In genomic region chr9:110362337-110362736, GRCm38 (mm10) we compare ENCODE assay signal across 22 mouse cellular contexts. TPM values are rescaled to one million over a fixed set of nuclear protein-coding genes. Genes with fewer than 3 reads are reported as not detected.
DNase-seq lines count a peak whose midpoint lies in the region; ATAC-seq lines count a peak whose summit lies in the region.
"Had no signal": no experiment of that assay in that cellular context is flagged by ENCODE, and none has a peak within 500 bp of the region (broad histone marks: within the 10 kb centered on the region; RNA-seq: fewer than 3 reads in every experiment).

No protein-coding gene starts in this region.

- H3K9me3 ChIP-seq in intestine, embryonic 15.5 days, result no peaks in the 10 kb centered on the region
- H3K9me3 ChIP-seq in intestine, embryonic 16.5 days (ENCODE audit: control insufficient read depth, low read length), result no peaks in the 10 kb centered on the region
- H3K9me3 ChIP-seq in liver, embryonic 13.5 days (replicated peaks), result no peaks in the 10 kb centered on the region
- H3K9me3 ChIP-seq: embryonic facial prominence, embryonic 12.5 days; hindbrain, embryonic 15.5 days; lung, embryonic 15.5 days; midbrain, embryonic 15.5 days; neural tube, embryonic 12.5 days had no signal

- peak; percentile 53; the same call in 1 of the 2 replicates for ATAC-seq in intestine, embryonic 15.5 days
- peak; percentile 63 for ATAC-seq in intestine, embryonic 16.5 days
- ATAC-seq in liver, embryonic 13.5 days (ENCODE audit: low read depth), result peak; percentile 65
- ATAC-seq: activated CD4-positive, CD25-positive, alpha-beta regulatory T cell, adult 4 months; forebrain, postnatal 0 days; midbrain, embryonic 15.5 days had no signal

- H3K4me1 ChIP-seq in intestine, embryonic 15.5 days (replicated peaks), result no peaks in the 10 kb centered on the region
- H3K4me1 ChIP-seq in intestine, embryonic 16.5 days (ENCODE audit: control insufficient read depth, insufficient read depth, low read length), result no peaks in the 10 kb centered on the region; the same call in 1 of the 2 replicates
- peaks cover 10% of the 10 kb centered on the region for H3K4me1 ChIP-seq in liver, embryonic 13.5 days (replicated peaks)
- H3K4me1 ChIP-seq: hindbrain, embryonic 15.5 days; lung, embryonic 15.5 days; midbrain, embryonic 15.5 days; neural tube, embryonic 12.5 days had no signal

- no peak overlapping the region for H3K9ac ChIP-seq in intestine, embryonic 15.5 days
- no peak overlapping the region for H3K9ac ChIP-seq in intestine, embryonic 16.5 days (ENCODE audit: low read depth, low read length)
- H3K9ac ChIP-seq in liver, embryonic 13.5 days, result no peak overlapping the region
- H3K9ac ChIP-seq: embryonic facial prominence, embryonic 12.5 days; forebrain, postnatal 0 days; hindbrain, embryonic 15.5 days; lung, embryonic 15.5 days; midbrain, embryonic 15.5 days; neural tube, embryonic 12.5 days had no signal

- no peak overlapping the region for H3K27ac ChIP-seq in intestine, embryonic 15.5 days
- no peak overlapping the region for H3K27ac ChIP-seq in intestine, embryonic 16.5 days (ENCODE audit: low read length)
- H3K27ac ChIP-seq in liver, embryonic 13.5 days, result peak overlapping the region; percentile 35; the same call in 1 of the 2 replicates
- H3K27ac ChIP-seq: embryonic facial prominence, embryonic 12.5 days; hindbrain, embryonic 15.5 days; lung, embryonic 15.5 days; midbrain, embryonic 15.5 days; neural tube, embryonic 12.5 days had no signal

- H3K4me2 ChIP-seq in intestine, embryonic 15.5 days (replicated peaks), result no peak overlapping the region
- H3K4me2 ChIP-seq in intestine, embryonic 16.5 days (ENCODE audit: low read depth, low read length), result no peak overlapping the region
- no peak overlapping the region for H3K4me2 ChIP-seq in liver, embryonic 13.5 days
- H3K4me2 ChIP-seq: embryonic facial prominence, embryonic 12.5 days; heart, embryonic 11.5 days; hindbrain, embryonic 15.5 days; lung, embryonic 15.5 days; midbrain, embryonic 15.5 days; neural tube, embryonic 12.5 days had no signal

- no peak overlapping the region for H3K4me3 ChIP-seq in intestine, embryonic 15.5 days (replicated peaks)
- H3K4me3 ChIP-seq in intestine, embryonic 16.5 days (ENCODE audit: low read length), result no peak overlapping the region
- H3K4me3 ChIP-seq in liver, embryonic 13.5 days (replicated peaks), result no peak overlapping the region
- H3K4me3 ChIP-seq: embryonic facial prominence, embryonic 12.5 days; hindbrain, embryonic 15.5 days; lung, embryonic 15.5 days; midbrain, embryonic 15.5 days; neural tube, embryonic 12.5 days had no signal

- H3K36me3 ChIP-seq in intestine, embryonic 15.5 days, result no peaks in the 10 kb centered on the region
- H3K36me3 ChIP-seq in intestine, embryonic 16.5 days (ENCODE audit: control insufficient read depth, insufficient read depth, low read length), result 0 out of 2 replicates have a peak, but pooled peaks cover 2% of the 10 kb centered on the region
- H3K36me3 ChIP-seq in liver, embryonic 13.5 days, result peaks cover 18% of the 10 kb centered on the region; the same call in 1 of the 2 replicates
- H3K36me3 ChIP-seq: lung, embryonic 15.5 days had no signal

- no peak for DNase-seq in liver, embryonic 13.5 days
- peak; percentile 61 for DNase-seq in lung, postnatal 36 days
- no peak for DNase-seq in MN1 (ENCODE audit: low spot score)
- no peak for DNase-seq in right cerebral cortex, adult 18-20 months
- DNase-seq in right cerebral cortex, postnatal 4 days, result no peak
- DNase-seq: adrenal gland, adult 8-10 months; cerebellum, adult 18-20 months; cerebellum, postnatal 25 days; forebrain, postnatal 0 days; gastrocnemius, postnatal 14 days; heart, adult 11 months; right cerebral cortex, postnatal 25 days; thymus, postnatal 36 days had no signal

- H3K27me3 ChIP-seq in intestine, embryonic 15.5 days (replicated peaks), result no peaks in the 10 kb centered on the region
- no peaks in the 10 kb centered on the region for H3K27me3 ChIP-seq in intestine, embryonic 16.5 days (replicated peaks; ENCODE audit: control insufficient read depth, insufficient read depth, low read length)
- H3K27me3 ChIP-seq in liver, embryonic 13.5 days, result no peaks in the 10 kb centered on the region
- H3K27me3 ChIP-seq: embryonic facial prominence, embryonic 12.5 days; hindbrain, embryonic 15.5 days; lung, embryonic 15.5 days; midbrain, embryonic 15.5 days; neural tube, embryonic 12.5 days had no signal

- WGBS in intestine, embryonic 15.5 days, result 64% methylated on average over 10 of the region's 10 CpGs
- 63% methylated on average over 10 of the region's 10 CpGs for WGBS in intestine, embryonic 16.5 days
- 73% methylated on average over 10 of the region's 10 CpGs for WGBS in liver, embryonic 13.5 days (ENCODE audit: insufficient replicate concordance)

RNA-seq across cellular contexts. Expression of gene Scap, which starts 29.2 kb away (rescaled TPM):
- polyA plus RNA-seq in intestine, embryonic 15.5 days (2015; fragmentation: Nextera tagmentation; extraction: Ambion mirVana), result 29.7 and 31.4 TPM in 2 replicates
- polyA plus RNA-seq in intestine, embryonic 16.5 days (2015; fragmentation: Nextera tagmentation; extraction: Ambion mirVana), result 25.2 and 26.8 TPM in 2 replicates
- 20.6 and 23.2 TPM in 2 replicates for polyA plus RNA-seq in liver, embryonic 13.5 days (2015; fragmentation: Nextera tagmentation; extraction: Ambion mirVana)

RNA-seq across cellular contexts. Expression of gene Ptpn23, which starts 45.7 kb away (rescaled TPM):
- polyA plus RNA-seq in intestine, embryonic 15.5 days (2015; fragmentation: Nextera tagmentation; extraction: Ambion mirVana), result 12.2 and 15.6 TPM in 2 replicates
- 10.8 and 12.9 TPM in 2 replicates for polyA plus RNA-seq in intestine, embryonic 16.5 days (2015; fragmentation: Nextera tagmentation; extraction: Ambion mirVana)
- 3.2 TPM in 2 replicates for polyA plus RNA-seq in liver, embryonic 13.5 days (2015; fragmentation: Nextera tagmentation; extraction: Ambion mirVana)

RNA-seq across cellular contexts. Expression of gene Ngp, which starts 57.2 kb away (rescaled TPM):
- 5.3 and 10.7 TPM in 2 replicates for polyA plus RNA-seq in intestine, embryonic 15.5 days (2015; fragmentation: Nextera tagmentation; extraction: Ambion mirVana)
- polyA plus RNA-seq in intestine, embryonic 16.5 days (2015; fragmentation: Nextera tagmentation; extraction: Ambion mirVana), result 3.8 and 8.5 TPM in 2 replicates
- 46.6 and 49.4 TPM in 2 replicates for polyA plus RNA-seq in liver, embryonic 13.5 days (2015; fragmentation: Nextera tagmentation; extraction: Ambion mirVana)
- polyA plus RNA-seq: activated CD4-positive, CD25-positive, alpha-beta regulatory T cell, adult 4 months had no signal

RNA-seq across cellular contexts. Expression of gene Elp6, which starts 57.4 kb away (rescaled TPM):
- 22.0 and 22.3 TPM in 2 replicates for polyA plus RNA-seq in intestine, embryonic 15.5 days (2015; fragmentation: Nextera tagmentation; extraction: Ambion mirVana)
- 19.9 and 20.5 TPM in 2 replicates for polyA plus RNA-seq in intestine, embryonic 16.5 days (2015; fragmentation: Nextera tagmentation; extraction: Ambion mirVana)
- polyA plus RNA-seq in liver, embryonic 13.5 days (2015; fragmentation: Nextera tagmentation; extraction: Ambion mirVana), result 11.1 and 11.3 TPM in 2 replicates
